Mouse (Mus musculus) liver, embryonic 14.5 days (tissue): ENCODE results near the gene Tnrc6a.

ENCODE experiments used
- CTCF ChIP-seq: IDR thresholded peaks from 2 replicates; pipeline ENCODE4 v1.5.1; 2016; ENCODE audit warnings: antibody characterized with exemption, low read depth, control low read depth
- EP300 ChIP-seq: IDR thresholded peaks from 2 replicates; pipeline ENCODE4 v1.6.1; 2016; ENCODE audit warnings: antibody characterized with exemption, low read depth

GRCm38 (mm10) chr7:123211461-123211860 is 87.8 kb downstream of the Tnrc6a start:
- no peak for TF ChIP-seq CTCF
- no peak for TF ChIP-seq EP300
